Mouse (Mus musculus) frontal cortex, postnatal 10 days (tissue): ENCODE data around the gene Prickle4.
A peak's percentile ranks its signal among the peaks of the same experiment; 100 is the strongest.

Experiments
- DNase-seq, 2 experiments: peaks; one replicate each; pipeline ENCODE4 v3.0.0; 2022; ENCODE audit warnings: low spot score in 2 of 2, mixed read lengths in 1 of 2

Gene Prickle4

DNA sequence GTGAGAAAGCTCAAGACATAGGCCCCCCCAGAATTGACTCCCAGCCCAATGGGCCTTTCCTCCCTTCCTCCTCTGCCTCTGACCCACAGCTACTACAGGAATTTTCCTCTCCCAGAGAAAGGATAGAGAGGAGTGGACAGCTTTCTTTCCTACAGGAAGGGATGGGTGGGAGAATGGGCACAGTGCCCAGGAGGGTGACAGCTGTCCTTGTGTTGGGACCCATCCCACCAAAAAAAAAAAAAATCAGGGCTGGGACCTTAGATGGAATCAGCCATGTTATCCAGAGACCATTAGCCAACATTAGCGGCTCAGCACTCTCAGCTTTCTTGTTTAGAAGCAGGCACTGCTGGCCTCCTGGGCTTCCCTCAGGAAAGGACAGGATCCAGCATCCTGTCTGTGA lies 11.7 kb upstream of the Prickle4 start:
- DNase-seq, result no peak

DNA sequence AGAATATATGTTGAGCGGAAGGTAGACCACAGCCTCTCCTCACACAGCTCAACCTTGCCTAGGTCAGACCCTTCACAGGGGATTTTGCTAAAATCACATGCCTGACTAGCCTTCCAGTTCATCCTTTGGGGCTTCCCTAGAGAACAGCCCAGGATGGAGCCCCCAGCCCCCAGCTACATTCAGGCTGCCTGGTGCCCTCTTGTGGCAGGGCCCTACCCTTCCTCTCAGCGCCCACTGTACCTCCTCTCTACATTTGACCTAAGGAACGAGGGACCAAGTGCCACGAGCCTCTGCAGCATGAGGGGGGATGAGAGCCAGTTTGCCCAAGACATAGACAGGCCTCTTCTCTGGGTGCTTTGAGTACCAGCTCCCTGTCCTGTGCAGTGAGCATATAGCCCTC lies 10.2 kb upstream of the Prickle4 start:
- DNase-seq, result no peak

DNA sequence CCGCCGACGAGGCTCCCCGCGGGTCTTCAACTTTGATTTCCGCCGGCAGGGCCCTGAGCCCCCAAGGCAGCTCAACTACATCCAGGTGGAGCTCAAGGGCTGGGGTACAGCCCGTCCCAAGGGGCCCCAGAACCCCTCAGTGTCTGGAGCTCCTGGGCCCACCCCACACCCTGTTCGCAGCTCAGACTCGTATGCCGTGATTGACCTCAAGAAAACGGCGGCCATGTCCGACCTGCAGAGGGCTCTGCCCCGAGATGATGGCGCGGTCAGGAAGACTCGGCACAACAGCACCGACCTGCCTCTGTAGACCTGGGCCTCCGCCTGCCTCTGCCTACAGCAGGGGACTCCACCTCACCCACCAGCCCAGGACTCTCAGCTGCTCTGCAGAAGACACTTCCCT lies 9.0 kb upstream of the Prickle4 start:
- DNase-seq, result no peak

DNA sequence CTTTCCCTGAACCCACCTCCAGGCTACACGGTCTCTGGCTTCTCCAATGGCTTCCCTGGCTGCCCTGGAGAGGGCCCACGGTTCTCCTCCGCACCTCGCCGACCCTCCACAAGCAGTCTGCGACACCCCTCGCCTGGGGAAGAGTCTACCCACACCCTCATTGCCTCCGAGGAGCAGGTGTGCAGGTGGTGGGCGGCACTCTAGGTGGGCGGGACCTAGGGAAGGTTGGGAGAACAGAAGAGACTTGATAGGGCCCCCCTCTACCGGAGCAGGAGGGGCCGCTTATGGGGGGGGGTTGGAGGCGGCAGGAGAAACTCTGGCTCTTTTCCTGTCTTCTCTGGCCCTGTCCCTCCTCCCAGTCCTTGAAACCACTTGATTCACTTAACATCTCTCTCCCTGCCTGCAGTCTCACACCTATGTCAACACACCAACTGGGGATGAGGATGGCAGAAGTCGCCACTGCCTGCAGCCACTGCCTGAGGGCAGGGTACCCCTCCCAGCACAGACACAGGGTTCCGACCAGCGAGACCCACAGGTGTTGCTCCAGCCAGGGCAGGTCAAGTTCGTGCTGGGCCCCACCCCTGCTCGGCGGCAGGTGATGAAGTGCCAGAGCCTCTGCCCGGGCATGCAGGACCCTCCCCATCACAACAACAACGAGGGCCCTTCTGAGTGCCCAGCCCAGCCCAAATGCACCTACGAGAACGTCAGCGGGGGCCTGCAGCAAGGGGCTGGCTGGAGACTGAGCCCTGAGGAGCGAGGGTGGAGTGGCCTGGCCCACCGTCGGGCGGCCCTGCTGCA lies 8.2 kb upstream of the Prickle4 start:
- no peak for DNase-seq

DNA sequence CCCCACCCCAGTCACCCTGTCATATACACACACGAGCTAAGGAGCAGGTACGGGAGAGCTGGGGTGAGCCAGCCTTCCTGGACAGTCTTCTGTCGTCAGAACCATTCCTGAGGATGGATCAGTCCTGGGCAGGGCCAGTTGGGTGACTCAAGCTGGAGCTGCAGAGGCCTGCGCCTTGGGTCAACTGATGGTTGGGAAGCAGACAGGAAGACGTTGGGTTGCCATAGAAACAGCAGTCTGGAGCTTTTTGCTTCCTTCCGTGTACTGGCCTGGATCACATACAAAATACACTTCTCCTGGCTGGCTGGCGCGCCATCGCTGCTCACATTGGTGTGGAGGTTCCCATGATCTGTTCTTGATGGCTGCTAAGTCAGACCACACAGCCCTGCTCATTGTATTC lies 7.3 kb upstream of the Prickle4 start:
- DNase-seq, result no peak

DNA sequence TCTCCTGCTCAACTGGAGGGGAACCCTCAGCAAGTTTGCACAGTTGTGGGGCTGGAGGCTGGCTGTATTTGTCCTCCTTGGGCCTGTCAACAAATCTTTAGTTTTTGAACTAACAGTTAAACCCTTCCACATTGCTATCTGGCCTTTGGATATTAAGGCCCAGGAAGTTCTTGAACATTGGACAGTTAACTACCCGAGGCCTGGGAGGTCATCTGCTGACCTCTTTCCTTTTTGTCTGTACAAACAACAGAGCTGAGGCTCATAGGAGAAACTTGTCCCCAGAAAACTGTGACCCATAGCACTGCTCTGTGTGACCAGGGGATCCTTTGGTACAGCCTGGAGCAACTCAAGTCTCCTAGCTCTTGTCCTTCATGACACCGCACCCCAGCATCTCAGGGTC lies 4.5 kb upstream of the Prickle4 start:
- no peak for DNase-seq

DNA sequence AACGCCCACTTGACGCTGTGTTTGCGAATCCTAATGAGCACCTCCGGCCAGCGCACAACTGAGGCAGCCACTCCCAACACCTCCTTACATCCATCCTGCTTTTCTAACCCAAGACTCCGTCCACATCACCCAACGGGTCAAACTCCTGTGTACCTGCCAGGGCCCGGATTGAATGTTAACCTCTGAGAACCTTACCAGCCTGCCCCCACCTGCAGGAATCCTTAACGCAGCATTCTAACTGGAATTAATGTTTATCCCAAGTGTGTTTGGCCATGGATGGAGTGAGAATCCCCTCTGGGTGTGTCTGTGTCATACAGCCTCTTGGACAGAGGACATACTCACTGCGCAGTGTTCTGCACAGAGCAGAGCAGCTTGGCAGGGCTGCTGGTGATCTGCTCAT lies 3.6 kb upstream of the Prickle4 start:
- DNase-seq, result no peak

DNA sequence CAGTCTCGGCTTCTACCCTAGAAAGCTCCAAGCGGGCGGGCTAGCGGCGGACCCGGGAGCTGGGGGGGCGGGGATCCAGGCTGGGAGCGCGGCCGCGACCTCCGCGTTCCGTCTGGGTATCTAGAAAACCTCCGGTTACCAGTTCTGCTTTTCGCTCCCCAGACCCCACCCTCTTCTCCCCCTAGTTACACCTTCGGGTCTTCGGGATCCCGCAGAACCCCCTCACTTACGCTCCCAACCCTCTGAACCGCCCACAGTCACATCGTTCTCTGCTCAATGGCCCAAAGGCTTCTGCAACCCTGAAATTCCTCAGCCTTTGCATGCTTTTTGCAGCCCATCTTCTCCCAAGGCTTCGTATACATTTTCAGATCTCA lies 788 bp upstream of the Prickle4 start:
- no peak for DNase-seq

DNA sequence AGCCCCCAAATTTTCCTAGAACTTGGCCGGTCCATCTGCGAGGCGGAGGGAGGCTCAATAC lies 264 bp downstream of the Prickle4 start, which contains the start of gene Gm21981:
Gene Gm21981, minus strand, starts transcription at position 14 of the 61 bp plus-strand sequence.
- DNase-seq, result no peak

DNA sequence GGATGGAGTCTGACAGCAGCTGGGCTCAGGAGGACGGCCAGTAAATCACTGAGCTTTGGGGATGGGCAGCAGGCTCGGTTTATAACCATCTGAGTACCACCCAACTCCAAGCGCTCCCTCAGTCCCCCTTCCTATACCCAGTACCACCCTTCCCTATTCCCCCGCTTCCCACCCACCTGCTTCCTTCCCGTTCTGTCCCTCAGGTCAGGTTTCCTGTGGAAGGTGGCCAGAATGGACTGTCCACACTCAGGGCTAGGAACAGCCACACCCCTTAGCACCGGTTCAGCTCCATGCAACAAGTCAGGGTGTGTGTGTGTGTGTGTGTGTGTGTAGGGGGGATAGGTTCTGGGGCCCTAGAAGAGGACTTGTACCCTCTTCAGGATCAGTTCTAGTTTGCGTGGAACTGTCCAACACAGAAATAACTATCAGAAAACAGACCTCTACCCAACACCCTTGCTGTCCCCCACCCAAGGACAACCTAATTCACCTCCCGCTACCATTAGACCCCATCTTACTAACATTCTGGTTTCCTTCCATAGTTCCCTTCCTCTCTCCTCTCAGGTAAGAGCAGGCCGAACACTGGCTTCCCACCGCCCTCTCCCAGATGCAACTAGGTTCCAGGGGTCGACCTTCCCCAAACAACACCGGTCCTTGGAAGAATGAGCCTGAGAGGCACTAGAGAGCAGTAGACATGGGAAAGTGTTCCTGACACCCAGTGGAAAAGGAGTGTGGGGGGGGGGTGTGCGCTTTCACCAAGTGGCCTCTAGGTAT lies 680 bp downstream of the Prickle4 start:
- DNase-seq, result no peak

DNA sequence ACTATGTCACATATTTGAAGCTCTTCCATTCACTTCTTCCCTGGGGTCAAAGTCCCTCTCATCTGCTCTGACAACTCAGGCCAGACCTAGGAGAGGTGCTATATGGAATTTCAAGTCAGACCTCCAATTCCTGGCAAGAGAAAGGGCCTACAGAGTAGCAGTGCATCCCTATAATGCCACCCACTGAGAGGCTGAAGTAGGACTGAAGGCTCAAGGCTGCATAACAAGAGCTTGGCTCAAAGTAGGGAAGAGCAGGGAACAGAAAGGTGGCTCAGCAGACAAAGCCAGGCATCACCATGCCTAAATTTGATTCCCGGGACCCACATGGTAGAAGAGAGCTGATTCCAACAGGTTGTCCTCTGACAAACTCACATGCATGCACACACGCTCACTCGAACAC lies 2.9 kb downstream of the Prickle4 start:
- DNase-seq, result no peak

DNA sequence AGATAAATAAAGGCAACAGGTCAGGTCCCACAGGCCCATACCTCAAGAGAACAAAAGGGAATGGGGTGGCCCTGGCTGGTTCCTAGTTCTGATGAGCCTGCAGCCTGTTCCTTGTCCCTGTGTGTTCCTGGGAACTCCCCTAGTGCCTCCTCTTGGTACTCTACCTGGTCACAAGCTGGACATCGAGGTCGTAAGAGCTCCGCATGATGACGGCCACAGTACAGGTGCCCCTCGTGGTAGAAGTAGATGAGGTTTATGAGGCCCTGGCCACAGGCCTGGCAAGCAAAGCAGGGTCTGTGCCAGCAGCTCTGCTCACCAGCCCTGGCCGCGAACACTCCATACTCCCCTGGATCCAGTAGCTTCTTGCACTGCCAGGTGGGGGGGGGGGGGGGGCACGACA lies 4.6 kb downstream of the Prickle4 start:
- no peak for DNase-seq

DNA sequence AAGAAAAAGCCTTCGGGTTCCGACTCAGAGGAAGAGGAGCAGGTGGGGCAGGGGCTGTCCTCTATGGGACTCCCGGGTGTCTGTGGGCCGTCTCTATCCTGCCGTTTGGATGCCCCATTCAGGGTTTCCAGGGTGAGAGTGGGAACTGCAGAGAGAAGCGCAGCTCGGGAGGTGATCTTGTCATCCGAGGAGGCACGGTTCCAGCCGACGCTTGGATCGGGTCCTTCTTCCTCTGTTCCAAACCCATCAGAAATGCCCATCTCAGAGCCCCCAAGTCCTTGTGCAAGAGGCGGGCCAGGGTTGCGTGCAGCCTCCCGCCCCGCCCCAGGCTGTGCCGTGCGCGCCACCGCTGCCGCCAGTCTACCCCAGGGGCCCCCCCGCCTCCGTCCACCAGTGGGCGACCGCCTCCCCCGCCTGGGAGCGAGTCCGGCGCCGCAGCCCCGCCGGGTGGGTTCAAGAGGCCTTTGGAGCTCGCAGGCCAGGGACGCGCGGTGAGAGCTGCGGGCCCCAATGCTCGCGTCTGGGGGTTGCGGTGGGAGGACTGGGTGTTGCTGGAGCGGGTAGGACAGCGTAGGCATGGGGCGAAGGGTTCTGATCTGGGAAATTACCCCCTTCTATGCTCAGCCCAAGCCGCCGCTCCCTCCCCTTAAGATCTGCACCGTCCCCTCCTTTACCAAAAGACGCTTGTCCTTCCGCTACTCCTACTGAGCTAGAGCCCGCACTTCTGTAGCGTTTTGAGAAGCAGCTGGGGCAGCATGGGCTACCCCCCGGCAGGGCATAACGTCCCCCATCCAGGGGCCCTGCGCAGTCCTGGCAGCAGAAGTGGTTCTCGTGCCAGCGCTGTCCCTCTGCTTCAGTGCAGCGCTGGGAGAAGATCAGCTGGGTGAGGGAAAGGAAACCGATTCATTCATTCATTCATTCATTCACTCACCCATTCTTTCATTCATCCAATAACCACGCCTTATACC lies 5.6 kb downstream of the Prickle4 start, which contains the start of gene Frs3:
Gene Frs3, plus strand, starts transcription at position 423 of the 968 bp plus-strand sequence.
- peak; percentile 80 to 82 for DNase-seq

DNA sequence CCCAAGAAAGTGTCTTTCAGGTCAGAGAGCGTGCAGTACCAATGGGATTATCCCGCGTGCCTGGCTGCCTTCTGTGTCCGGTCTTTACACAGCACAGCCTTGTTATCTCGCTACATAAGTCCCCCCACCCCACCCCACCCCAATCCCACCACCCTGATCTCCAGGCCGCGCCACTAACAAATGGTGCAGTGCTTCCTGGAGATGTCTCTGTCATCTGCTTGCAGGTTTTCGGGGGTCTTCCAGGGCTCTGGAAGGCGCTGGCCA lies 6.3 kb downstream of the Prickle4 start, which contains the start of gene Tomm6:
Gene Tomm6, minus strand, starts transcription at position 43 of the 264 bp plus-strand sequence.
- DNase-seq, result no peak

DNA sequence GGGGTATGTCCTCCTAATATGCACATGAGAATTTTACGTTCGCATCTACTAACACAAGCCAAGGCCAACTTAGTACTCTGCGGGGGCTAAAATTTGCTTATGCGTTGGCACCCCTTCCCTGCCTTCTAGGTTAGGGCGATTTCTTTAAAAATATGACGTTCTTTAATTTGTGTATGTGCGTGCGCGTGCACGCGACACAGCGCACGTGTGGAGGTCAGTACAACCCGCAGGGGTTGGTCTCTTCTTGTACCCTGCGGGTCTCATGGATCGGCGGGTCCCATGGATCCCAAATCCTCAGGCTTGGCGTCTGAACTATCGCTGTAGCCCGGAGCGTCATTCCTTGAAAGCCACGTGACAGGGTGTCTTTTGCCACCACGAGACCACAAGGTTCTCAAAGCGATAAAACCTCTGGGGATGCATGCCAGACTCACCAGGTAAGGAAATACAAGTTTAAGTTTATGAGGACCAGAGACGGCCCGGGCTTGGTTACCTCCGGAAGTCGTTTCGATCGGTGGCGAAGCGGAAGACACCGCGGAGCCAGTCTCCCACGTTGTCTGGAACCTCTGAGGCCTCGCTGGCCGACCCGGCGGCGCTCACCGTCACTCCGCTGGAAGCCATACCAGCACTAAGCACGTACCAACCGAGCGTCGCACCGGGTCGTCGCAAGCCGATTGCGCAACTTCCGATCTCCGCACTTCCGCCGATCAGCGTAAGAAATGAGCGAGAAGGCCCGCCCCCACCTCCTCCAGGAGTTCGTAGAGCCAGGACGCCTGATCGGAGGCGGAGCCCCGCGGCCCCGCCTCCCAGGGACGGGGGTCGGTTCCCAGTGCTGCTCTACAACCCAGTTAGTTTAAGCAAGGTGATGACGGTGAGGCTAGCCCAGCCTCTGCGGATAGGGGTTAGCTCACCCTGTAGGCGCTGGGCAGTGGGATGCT lies 6.9 kb downstream of the Prickle4 start:
- peak; percentile 95 to 96 for DNase-seq

DNA sequence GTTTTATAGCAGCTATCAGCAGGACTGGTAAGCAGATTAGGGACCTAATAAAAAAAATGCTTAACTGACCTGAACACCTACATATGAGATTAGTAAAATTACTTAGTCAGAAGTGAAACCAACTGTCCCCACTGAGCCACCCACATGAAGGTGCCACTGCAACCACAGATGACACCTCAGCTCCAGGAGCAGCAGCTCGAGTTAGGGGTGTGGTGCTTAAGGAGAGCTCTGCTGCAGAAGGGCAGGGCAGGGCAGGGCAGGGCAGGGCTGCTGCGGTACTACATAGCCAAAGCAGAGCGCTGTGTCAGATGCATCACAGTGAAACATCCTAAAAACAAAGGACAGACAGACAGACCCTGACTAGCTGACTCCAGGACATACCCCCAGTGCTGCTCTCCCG lies 11.7 kb downstream of the Prickle4 start:
- no peak for DNase-seq

DNA sequence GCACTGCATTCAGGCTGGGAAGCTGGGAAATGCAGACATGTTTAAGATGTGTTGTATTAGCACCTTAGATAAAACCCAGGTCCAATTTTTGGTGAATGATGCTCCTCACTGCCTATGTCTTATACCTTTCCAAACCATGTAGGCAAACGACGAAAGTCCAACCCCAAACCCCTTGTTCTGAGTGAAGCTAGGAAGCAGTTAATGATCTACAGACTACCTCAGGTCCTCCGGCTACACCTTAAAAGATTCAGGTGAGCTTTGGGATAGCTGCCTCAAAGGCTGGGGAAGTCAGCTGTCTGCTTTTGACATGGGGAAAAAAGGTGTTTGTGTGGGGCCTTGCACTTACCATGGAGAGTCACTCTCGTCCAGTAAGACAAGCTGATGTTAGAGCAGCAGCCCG lies 15.8 kb downstream of the Prickle4 start:
- DNase-seq, result no peak

DNA sequence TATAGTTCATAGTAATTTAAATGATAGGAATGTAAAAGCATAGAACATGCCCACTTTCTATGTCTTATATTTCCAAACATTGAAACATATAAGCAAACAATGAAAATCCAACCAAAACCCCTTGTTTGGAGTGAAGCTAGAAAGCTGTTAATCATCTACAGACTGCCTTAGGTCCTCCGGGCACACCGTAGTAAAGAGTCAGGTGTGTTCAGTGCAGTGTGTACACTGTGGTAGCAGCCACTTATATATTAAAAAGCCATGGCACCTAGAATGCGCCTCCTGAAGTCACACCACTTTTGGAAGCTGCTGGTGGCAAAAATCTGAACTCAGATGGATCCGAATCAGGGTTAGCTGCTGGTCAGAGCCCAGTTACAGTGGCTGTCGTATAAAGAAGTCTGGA lies 16.3 kb downstream of the Prickle4 start:
- no peak for DNase-seq

DNA sequence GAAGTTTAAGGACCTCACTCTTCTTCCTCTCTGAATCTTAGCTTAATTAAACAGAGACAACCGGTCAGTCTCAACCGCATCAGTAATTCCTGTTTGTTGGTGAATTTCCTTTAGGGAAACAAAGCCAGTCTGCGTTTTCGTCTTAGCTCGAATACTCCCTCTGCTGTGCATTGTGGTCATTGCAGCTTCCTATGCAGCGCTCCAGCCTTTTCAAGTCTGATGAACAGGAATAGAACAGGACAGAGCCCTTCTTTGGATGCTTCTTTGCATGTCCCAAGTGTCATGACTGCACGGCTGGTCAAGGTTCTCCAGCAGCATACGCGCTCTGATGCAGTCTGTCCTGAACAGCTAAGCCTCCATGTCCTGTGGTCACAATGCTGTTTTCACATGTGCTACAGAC lies 18.0 kb downstream of the Prickle4 start:
- DNase-seq, result peak in 1 of 2 experiments; percentile 72

DNA sequence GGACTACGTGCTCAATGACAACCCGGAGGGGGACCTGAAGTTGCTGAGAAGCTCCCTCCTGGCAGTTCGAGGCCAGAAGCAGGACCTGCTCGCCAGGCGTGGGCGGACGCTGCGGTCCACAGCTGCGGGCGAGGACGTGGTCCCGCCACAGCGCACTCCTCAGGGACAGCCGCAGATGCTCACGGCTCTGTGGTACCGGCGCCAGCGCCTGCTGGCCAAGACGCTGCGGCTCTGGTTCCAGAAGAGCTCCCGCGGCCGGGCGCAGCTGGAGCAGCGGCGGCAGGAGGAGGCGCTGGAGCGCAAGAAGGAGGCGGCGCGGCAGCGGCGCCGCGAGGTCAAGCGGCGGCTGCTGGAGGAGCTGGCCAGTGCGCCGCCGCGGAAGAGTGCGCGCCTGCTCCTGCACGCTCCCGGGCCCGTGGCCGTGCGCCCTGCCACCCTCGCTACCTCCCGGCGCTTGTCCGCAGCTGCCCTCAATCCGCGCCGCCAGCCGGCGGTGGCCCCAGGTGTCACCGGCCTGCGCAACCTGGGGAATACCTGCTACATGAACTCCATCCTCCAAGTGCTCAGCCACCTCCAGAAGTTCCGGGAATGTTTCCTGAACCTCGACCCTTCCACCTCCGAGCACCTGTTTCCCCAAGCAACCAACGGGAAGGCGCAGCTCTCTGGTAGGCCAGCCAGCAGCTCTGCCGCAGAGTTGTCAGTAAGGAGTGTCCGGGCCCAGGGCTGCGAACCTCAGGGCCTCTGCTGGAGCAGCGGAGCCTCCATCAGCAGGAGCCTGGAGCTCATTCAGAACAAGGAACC lies 22.0 kb downstream of the Prickle4 start:
- peak in 1 of 2 experiments; percentile 43 for DNase-seq

DNA sequence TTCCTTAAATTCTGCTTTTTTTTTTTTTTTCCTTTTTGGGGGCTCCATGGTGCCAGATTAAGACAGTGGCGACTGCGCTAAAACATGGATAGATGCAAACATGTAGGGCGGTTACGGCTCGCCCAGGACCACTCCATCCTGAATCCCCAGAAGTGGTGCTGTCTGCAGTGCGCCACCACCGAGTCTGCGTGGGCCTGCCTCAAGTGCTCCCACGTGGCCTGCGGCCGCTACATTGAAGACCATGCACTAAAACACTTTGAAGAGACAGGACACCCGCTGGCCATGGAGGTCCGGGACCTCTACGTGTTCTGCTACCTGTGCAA lies 22.6 kb downstream of the Prickle4 start:
- no peak for DNase-seq
